Mouse (Mus musculus) olfactory bulb, adult 2 months (tissue): ENCODE measurements around the gene Gm13283.
"Not testable (repeated sequence)": the region's sequence is repeated elsewhere in the genome, so short reads cannot be mapped to it uniquely, and the experiment has no call there.

ENCODE experiments used
- CTCF ChIP-seq: fragments of 200-500 bp; IDR thresholded peaks from 2 replicates; pipeline ENCODE4 v1.5.1; 2012; ENCODE audit warnings: low read depth, mild to moderate bottlenecking, low read length, moderate library complexity; ENCODE audit not compliant: insufficient read depth
- POLR2A ChIP-seq: fragments of 200-500 bp; IDR thresholded peaks from 2 replicates; pipeline ENCODE4 v1.6.1; 2012; ENCODE audit warnings: mild to moderate bottlenecking, low read depth, low read length, moderate library complexity; ENCODE audit not compliant: insufficient read depth

GRCm38 (mm10) chr4:88785409-88785808 is 25.5 kb downstream of the Gm13283 start, which contains the start of gene Gm13276:
- not testable (repeated sequence) for TF ChIP-seq CTCF, POLR2A
